Mouse (Mus musculus): ENCODE results near the gene Ankrd33. TPM values are rescaled to one million over a fixed set of nuclear protein-coding genes. Genes with fewer than 3 reads are reported as not detected.
A peak's percentile ranks its signal among the peaks of the same experiment; 100 is the strongest.

Ankrd33 gene
- total RNA-seq, 2 experiments from 2014 or later = not detected

DNA sequence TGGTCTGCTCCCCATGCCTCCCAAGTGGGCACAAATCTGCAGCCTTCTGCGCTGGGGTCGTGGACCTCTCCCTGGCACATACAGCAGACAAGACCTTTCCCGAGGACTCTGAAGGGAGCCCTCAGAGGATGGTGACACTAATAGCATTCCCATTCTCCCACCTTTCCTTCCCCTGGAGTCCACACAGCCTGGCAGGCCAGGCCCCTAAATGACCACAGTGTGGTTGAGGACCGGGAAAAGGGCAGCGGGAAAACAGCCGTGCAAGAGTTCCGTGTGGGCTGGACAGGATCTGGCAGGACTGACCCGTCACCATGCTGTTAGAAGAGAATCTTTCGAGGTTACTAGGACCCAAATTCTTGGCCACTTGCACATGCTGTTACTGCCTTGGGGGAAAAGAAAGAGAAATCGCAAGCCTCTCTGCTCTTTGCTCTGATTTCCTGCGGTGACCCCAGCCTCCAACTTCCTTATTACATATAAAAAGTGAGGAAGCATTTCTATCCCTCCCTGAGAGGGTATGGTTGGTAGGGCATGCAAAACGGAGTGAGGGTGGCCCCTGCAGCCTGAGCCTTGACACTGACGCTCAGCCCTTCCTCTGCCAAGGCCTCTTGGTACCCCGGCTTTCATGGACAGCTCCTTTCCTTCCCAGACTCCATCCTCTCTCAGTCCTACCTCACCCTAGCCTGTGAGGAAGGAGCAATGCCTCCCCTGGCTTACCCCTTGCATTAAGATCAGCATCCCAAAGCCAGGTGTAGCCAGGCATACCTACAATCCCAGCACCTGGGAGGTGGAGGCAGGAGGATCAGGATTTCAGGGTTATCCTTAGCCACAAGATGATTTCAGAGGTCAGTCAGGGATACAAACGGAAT is 30.8 kb downstream of the Ankrd33 start:
- no peak for DNase-seq (ENCODE audit: low spot score in 2 of 2)

DNA sequence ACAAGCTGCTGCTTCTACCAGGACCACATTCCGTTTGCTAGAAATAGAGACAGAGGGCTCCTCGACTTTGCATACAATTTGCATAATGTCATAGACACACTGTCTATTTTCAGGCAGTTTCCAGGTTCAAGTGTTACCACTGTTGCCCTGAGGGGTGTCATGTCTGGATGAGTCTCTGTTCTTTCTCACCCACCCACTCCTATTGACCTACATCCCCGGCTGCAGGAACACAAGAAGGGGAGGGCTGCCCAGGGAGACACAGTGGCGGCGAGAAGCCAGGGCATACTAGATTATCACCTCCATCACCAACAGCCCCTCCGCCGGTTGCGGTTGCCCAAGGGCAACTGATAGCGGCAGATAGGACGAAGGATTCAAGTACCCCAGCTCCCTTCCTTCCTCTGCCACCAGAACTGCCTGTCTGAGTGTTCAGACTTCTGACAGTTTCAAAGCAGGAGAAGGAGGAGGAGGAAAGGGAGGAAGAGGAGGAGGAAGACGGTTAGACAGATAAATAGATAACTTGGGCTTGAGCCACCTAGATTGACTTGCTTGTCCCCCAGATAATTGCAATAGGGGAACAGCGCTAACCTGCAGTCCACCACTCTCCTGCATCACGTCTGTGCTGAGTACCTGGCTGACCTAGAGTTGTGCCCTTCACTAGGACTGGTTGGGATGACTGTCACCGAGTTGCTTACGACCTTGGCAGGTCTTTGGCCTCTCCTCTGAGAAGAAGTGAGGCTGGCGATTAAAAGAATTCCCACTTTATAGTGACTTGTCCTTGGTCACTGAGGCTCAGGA is 31.8 kb downstream of the Ankrd33 start:
- no peak for DNase-seq (ENCODE audit: low spot score in 2 of 2)

DNA sequence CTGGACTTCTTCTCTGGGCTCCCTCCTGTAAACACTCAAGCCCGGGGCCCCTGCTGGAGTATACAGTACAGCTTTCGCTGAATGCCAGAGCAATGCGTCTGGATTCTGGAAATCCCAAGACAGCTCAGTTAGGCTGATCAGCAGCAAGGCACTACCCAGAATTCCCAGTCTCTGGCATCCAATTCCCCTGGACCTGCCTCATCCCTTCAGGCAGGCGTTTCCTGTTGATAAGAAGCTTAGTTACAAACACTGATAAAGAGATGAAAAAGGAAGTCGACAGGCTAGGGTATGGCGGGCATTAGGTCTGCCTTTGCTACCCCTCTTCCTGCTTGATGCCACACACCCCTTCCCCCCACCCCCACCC is 32.3 kb downstream of the Ankrd33 start:
- no peak for DNase-seq (ENCODE audit: low spot score in 2 of 2)

DNA sequence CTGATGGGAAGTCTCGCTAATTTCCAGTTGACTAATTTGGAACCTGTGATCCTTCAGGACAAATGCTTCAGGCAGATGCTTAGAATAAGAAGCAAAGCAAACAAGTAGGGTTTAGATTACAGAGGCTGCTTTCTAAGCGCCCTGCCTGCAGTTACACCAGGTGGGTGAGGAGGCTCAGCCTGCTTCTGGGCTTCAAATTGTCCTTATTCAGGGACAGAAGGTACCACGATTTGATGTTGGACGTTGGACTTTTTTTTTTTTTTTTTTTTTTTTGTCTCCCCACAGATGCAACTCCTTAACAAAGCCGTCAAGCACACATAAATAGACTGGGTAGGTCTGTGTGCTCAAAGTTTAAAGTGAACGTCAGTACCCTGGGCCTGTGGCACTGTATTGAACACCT is 33.0 kb downstream of the Ankrd33 start:
- DNase-seq (ENCODE audit: low spot score in 2 of 2) = no peak

DNA sequence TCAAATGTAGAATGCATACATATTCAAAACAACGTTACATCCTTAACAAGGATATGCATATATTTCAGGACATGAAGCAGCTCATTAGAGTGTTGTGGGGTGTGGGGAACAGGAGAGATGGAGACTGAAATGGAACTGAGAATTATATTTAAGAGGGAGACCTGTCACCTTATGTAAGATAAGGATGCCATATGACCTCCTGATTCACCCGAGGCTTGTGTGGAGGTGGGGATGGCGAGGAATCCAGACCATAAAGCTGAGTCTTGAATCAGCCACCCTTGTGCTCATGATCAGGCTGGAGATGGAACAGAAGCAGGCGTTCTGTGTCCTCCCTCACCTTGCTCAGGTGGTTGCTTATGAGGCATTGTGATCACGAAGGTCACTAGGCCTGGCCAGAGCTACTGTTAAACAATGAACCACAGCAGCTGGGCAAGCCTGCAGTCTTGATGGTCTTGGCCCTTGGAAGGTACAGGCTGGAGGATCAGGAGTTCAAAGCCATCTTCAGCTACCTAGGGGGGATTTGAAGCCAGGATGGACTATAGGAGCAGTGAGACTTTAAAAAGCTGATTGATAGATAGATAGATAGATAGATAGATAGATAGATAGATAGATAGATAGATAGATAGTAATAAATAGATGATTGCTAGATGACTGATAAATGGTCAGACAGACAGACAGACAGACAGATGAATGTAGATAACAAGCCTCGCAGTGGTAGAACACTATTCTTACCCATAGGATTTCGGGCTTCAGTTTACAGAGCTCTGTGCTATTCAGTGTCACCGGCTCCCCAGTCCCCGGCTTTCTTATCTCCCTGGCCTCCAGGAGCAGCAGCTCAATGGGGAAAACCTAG is 36.1 kb downstream of the Ankrd33 start:
- DNase-seq (ENCODE audit: low spot score in 2 of 2) = no peak

DNA sequence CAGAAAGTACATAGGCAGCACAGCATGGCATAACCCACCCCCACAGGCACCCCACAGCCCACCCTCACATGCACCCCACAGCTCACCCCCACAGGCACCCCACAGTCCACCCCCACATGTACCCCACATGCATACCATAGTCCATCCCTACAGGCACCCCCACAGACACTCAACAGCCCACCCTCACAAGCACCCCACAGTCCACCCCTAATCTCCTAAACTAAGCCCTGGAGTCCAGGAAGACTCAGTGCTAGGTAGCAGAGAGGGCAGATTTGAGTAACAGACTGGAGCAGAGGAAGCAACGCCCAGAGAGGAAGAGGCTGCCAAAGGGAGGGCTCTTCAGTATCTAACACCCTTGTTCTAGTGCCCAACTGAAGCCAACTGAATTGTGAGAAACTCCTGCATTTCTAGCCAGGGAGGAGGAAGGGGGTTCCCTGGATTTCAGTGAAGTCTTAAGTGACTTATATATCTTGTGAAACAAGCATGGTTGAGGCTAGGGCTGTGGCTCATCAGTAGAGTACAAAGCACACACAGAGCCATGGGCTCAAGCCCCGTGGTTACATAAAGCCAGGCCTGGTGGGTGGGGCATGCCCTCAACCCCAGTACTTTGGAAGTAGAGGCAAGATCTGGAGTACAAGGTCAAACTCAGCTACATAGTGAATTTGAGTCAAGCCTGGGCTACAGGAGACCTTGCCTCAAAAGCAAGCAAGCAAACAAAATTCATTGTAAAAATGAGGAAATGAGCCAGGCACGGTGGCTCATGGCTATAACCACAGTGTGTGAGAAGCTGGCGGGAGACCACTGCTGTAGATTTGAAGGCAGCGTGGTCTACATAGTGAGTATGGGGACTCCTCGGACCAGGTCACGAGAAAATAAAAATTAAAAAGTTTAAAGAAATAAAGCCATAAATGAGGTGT is 39.4 kb downstream of the Ankrd33 start:
- no peak for DNase-seq (ENCODE audit: low spot score in 2 of 2)

DNA sequence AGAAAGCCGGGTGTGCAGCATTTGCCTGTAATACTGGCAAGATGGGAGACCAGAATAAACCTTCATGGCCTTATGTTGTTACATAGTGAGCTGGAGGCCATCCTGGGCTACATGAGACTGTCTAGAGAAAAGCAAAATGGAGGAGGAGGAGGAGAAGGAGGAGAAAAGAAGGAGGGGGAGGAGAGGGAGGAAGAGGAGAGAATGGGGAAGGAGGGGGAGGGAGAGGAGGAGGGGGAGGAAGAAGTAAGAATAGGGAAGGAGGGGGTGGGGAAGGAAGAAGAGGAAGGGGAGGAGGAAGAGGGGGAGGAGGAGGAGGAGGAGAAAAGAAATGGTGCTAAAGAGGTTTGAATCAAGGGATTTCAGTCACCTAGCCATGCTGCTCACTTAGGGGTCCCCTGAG is 44.6 kb downstream of the Ankrd33 start:
- no peak for DNase-seq (ENCODE audit: low spot score in 2 of 2)

DNA sequence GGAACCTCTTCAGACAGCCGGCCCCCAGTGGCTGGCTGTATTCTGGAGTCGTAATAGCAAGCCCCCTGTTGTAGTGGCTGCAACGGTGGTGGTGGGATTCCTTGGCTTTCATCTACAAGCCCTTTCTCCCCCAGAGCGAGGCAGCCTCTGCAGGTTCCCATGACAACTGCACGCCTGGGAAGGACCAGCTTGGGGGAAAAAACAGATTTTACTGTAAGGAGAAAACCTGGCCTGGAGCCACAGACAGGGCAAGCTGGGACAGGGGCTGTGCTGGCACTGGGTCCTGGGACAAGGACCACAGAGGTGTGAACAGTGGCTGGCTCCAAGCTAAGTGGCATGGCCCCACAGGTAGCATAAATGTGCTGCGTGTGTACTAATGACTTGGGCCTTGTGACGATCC is 45.0 kb downstream of the Ankrd33 start:
- DNase-seq (ENCODE audit: low spot score in 2 of 2) = peak in 1 of 2 experiments; percentile 63

DNA sequence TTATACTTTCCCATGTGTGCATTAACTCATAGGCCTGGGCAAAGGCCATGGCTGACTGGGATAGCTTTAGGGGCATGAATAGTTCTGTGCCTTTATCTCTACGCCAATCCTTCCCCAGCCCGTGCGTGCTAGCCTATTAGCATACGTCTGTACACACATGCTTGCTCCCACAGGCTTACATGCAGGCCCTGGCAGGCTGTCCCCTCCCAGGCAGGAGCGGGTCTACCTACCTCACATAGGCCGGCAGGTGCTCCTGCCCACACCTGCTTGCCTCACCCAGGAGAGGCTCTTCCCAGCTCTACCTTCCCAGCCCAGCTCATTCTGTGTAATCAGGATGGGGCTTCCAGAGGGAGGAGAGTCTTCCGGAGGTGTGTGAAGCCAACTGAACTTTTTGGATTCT is 46.0 kb downstream of the Ankrd33 start:
- no peak for DNase-seq (ENCODE audit: low spot score in 2 of 2)

DNA sequence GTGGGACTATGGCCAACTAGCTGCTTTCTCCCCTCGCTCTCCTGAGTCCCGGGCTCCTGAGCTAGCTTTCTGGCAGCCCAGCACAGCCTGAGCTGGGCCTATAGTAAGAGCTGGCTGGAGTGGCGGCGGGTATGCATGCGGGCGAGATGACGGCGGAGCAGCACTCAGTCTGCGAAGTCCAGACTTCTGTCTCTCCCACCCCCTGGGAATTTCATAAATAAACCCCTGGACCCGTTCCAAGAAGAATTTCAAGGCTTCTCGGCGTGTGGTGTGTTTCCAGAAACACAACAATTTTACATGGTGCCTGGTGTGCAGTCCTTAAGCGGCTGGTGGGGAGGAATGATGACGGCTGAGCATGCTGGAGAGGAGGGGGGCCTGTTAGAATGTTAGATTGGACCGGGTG is 47.5 kb downstream of the Ankrd33 start:
- no peak for DNase-seq (ENCODE audit: low spot score in 2 of 2)

DNA sequence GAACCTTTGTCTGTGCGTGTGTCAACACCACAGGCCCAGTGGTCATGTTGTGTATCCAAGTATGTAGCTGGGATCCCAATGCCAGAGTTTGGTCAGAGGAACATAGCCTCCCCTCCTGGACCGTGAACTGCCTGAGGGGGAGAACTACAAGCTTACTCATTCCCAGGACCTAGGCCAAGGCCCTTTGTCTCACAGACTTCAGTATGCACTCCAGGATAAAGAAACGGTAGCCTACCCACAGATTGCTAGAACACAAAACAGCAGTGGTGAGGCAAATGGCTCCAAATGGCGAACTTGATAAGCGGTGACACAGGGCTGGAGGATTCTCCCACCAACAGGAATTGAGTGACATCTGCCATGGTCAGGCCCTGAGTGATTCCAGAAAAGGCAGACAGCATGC is 48.3 kb downstream of the Ankrd33 start:
- DNase-seq (ENCODE audit: low spot score in 2 of 2) = no peak

DNA sequence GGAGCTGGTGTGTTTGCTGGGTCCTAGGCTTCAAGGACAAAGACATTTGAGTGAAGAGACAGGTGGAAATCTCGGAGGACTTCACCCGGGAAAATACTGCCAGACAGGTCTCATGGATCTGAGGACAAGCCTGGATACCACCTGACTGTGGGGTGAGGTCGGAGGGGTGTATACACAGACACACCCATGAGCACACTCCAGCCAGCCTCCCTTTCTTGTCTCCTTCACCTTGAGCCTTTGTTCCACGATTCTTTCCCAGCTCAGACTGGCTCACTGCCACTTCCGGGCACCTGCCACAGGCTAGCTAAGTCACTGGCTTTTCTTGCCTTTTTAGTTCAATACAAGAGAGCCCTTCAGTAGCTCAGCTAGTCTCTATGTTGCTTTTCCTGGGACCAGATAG is 48.7 kb downstream of the Ankrd33 start:
- DNase-seq (ENCODE audit: low spot score in 2 of 2) = no peak

DNA sequence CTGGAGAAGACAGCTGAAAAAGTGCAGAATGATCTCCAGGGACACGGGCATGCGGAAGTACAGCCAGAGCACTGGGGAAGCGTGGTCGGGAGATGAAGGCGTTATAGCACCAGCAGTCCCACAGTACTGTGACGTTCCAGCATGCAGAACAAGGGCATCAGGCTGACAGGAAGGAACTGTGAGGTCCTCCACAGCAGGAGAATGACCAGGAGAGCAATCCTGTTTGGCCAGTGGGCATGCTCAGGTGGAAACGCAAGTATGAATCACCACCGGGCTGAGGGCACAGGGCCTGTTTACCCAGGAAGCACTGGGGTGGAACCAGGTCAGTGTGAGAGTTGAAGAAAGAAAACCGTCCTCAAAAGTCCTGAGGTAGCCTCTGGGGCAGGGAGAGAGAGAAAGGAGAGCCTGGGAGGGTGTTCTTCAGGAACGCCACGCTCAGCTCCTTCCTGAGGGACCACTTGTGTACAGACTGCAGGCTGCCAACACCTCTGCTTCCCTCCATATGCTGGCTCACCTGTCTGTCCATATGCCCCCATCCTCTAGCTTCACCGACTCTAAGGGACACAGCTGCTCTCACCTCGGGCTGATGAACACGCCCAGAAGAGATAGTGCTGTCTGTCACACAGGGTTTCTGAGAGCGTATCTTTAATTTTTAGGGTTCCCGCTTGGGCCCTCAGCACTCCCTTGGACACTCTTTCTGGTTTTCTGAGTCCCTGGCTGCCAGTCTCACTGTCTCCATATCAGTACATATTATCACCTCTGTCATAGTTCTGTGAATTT is 50.3 kb downstream of the Ankrd33 start:
- DNase-seq (ENCODE audit: low spot score in 2 of 2) = no peak

DNA sequence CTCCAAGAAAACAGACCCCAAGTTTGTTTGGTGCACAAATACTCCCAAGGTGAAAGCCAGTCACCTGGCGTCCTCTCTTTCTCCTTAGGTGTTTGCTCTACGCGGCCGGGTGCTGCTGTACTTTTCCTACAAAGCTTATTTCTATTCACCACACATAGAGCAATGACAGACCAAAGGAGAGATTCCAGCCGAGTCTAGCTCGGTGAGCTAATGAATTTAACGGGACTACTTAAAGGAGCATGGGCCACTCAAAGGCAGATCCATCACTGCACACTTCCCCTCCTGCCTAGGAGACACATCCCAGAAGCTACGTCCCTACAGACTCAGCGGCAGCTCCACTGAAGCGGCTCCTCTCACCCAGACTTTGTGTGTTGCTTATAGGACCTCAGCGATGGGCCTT is 52.0 kb downstream of the Ankrd33 start:
- DNase-seq (ENCODE audit: low spot score in 2 of 2) = no peak

Other genes starting within 250 kb of the Ankrd33 start
- 100 to 1,000 TPM; 212 to 229 TPM for gene Scn8a, start 245.9 kb upstream of the Ankrd33 start, total RNA-seq (2021)
- not detected for gene Gm47841, start 68.4 kb upstream of the Ankrd33 start, total RNA-seq (2021)
- 1 to 10 TPM; 1.3 to 1.6 TPM for gene Fignl2, start 37.2 kb upstream of the Ankrd33 start, total RNA-seq (2021)
- gene Acvrl1, start 12.8 kb downstream of the Ankrd33 start, total RNA-seq (2021) = 1 to 10 TPM; 9.7 to 9.9 TPM
- gene Acvr1b, start 58.3 kb downstream of the Ankrd33 start, total RNA-seq (2021) = 10 to 100 TPM; 88.8 to 90.3 TPM
- 10 to 100 TPM; 75.9 to 86.7 TPM for gene Grasp, start 108.4 kb downstream of the Ankrd33 start, total RNA-seq (2021)
- gene Nr4a1, start 138.5 kb downstream of the Ankrd33 start, total RNA-seq (2021) = 100 to 1,000 TPM in 1 of 2 experiments, 10 to 100 TPM in 1; 87.1 to 105 TPM
- gene Atg101, start 168.5 kb downstream of the Ankrd33 start, total RNA-seq (2021) = 10 to 100 TPM; 53.2 to 57.5 TPM
- gene 6030408B16Rik, start 177.5 kb downstream of the Ankrd33 start, total RNA-seq (2021) = under 1 TPM; 0.27 to 0.66 TPM

Data from layer of hippocampus, adult 18-20 months (tissue).